Mouse (Mus musculus) G1E-ER4 (cell line): ENCODE results near the gene Gng11. TPM values are rescaled to one million over a fixed set of nuclear protein-coding genes. Genes with fewer than 3 reads are reported as not detected.

Source experiments
- GATA1 ChIP-seq: IDR thresholded peaks from one replicate; pipeline ENCODE4 v1.8.0; 2012; ENCODE audit warnings: low read length, inconsistent platforms
- polyA plus RNA-seq: library from polyadenylated mRNA; stranded (reverse); fragments of >175 nt; gene quantifications from 2 replicates; pipeline ENCODE4 v1.2.3, GENCODE M21; 2012

Gng11 gene
- polyA plus RNA-seq, 1 experiment: not detected

DNA sequence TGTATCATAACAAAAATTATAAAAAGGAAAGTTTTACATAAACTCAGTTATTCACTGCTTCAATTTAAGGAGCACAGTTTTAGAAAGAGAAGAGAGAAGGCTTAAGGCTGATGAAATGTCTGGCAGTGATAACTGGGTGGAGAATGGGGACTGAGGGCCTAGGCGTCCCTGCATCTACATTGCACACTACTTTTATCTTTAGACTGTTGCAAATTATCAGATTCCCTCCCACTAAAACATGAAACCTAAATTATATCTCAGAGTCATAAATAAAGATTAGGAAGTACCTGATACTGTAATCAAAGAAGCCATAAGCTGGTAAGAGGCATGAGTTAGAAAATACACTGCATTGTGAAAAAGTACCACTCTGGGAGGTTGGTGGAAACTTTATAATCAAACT is 38.1 kb downstream of the Gng11 start:
- no peak for TF ChIP-seq GATA1

DNA sequence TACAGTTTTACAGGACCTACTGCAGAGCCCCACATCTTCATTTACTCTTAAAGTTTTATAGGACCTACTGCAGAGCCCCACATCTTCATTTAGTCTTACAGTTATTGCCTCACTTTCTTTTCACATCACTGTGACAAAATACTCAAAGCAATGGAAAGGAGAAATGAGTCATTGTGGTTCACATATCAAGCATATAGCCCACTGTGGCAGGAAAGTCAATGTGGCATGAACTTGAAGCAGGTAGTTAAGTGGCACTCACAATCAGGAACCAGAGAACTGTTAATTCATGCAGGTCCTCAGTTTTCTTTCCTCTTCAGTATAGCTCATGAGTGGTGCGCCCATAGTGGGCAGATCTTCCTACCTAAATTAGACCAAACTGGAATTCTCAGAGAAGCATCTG is 43.5 kb downstream of the Gng11 start:
- no peak for TF ChIP-seq GATA1

DNA sequence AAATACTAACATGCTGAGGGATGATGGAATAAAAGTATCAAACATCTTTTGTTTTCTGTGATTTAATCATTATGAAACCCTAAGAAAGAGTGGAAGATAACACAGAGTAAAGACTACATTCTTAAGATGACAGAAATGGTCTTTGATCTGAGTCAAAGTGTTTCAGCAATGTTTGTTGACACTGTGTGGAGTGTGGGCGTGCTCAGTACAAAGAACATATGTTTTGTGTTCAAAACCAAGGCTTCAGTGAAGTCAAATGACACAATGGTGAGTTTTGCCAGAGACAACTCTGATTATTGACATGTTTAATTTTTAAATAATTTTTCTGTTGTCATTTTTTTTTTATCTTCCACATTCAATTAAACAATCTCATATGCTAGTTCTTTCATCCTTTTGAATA is 49.1 kb downstream of the Gng11 start:
- TF ChIP-seq GATA1: no peak

DNA sequence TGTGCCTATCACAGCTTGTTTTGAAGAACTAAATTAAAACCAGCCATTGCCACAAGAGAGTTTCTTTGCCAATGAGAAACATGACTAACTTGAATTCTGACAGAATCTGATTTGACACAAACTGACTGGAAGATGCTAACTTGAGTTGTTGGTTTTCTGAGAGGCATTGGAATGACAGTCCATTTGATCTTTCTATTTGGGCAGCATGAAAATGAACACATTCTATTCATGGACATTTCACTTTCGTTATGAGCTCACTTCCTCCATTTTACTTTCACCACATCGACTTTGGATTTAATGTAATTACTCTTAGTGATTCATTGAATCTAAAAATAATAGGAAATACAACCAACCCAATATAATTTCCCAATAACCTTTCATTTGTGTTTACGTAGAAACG is 50.7 kb downstream of the Gng11 start:
- no peak for TF ChIP-seq GATA1

Other genes with a start within 250 kb of the Gng11 start
- not detected in 2 replicates for gene Calcr, start 239.2 kb upstream of the Gng11 start, polyA plus RNA-seq
- not detected in 2 replicates for gene Tfpi2, start 15.0 kb upstream of the Gng11 start, polyA plus RNA-seq
- gene Gngt1, start 10.1 kb upstream of the Gng11 start, polyA plus RNA-seq: not detected in 2 replicates
- gene Bet1, start 83.1 kb downstream of the Gng11 start, polyA plus RNA-seq: 21.1 and 28.4 TPM in 2 replicates